Mouse (Mus musculus): ENCODE measurements around the gene Arsb.

Gene Arsb

DNA sequence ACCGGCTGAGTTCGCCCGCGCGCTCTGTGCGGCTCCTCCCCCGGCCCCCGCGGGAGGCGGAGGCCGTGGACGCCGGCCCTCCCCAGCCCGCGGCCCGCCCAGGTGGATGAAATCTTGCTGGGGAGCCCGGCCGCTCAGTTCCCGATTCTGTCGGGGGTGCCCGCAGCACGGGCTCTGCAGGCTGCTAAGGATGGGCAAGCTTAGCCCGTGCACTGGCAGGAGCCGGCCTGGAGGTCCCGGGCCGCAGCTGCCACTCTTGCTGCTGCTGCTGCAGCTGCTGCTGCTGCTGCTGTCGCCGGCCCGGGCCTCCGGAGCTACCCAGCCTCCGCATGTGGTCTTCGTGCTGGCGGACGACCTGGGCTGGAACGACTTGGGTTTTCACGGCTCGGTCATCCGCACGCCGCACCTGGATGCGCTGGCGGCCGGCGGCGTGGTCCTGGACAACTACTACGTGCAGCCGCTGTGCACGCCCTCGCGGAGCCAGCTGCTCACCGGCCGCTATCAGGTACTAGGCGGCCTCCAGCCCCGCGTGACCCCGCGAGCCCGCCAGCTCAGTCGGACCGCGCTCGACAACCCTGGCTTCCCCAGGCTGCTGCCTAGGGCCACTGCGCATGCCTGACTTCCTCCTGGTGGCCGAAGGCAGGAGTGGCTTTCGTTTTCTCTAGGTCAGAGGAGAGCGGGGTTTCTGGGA, at the start of gene Arsb:
Gene Arsb, plus strand, starts transcription at position 43 of the 691 bp plus-strand sequence.
- DNase-seq (ENCODE audit: extremely low read depth, low read depth) = peak; percentile 26

DNA sequence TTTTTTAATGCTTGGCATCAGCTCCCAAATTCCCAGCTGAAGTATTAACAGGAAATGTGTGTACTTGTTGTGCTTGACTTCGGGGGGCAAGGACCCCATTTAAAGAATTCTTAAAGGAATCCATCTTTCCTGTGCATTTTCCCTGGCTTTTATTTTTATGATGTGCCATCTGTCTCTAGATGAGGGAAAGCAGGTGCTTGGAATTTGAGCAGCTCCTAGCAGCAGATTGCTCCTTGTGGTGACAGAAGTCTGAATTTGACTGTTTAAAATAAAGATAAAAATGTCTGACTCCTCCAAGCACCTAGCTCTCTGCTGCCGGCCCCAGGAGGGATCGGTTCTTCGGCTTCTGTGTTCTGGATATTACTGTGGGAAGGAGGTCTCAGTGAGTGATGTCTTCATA, 49.5 kb upstream of the Arsb start:
- no peak for DNase-seq (ENCODE audit: extremely low read depth, low read depth)

DNA sequence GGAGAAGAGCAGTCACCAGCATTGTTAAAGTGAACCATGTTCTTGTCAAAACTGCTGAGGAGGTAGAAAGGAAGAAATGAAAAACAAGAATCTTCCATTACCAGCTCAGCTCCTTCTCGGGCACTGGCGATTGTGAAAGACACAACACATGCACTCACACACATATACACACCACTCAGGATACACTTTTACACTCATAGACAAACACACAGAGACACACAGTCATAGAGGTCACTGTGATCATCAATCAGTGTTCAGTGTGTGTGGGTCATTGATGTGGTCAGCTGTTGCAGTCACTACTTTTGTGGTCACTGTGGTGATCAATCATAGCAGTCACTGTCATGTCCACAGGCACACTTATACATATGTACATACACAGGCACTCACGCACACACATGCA, 48.0 kb upstream of the Arsb start:
- no peak for DNase-seq (ENCODE audit: extremely low read depth, low read depth)

DNA sequence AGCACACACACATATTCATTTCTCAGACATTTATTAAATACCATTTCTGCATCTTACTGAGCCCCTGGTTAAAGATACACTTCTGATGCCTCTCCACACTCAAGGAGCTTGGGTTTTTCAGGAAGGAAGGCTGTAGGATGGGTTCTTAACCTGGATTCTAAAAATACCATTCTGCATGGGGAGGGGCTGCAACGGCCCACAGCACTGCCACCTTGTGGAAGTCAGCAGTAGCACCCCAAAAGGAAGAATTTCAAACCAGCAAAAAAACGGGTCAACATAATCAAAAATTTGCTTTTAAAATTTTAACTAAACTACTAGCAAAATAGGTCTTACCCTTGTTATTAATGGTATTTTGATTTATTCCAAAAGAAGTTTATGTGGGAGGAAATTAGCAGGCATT, 47.2 kb upstream of the Arsb start:
- DNase-seq (ENCODE audit: extremely low read depth, low read depth) = no peak

DNA sequence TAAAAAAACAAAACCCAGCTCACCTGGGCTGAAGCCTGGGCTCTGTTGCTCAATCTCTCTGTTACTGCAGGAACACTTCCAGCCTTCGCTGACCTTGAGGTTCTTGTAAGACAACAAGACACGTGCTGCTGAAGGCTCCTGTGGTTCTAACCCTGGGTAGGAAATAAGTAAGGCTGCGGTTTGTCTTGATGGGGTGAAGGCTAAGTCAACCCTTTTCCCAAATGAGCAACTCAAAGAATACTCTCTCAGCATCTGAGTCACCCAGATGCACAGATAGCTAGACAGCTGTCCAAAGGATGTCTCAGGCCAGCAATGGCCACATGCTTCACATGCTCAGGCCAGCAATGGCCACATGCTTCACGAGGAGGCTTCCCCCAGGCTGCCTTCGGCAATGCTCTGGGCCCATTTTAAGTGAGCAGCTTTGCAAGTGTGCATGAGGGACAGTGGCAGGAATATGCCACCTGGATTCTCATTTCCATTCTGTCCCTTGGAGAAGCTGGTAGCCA, 36.2 kb upstream of the Arsb start:
- no peak for DNase-seq (ENCODE audit: extremely low read depth, low read depth)

DNA sequence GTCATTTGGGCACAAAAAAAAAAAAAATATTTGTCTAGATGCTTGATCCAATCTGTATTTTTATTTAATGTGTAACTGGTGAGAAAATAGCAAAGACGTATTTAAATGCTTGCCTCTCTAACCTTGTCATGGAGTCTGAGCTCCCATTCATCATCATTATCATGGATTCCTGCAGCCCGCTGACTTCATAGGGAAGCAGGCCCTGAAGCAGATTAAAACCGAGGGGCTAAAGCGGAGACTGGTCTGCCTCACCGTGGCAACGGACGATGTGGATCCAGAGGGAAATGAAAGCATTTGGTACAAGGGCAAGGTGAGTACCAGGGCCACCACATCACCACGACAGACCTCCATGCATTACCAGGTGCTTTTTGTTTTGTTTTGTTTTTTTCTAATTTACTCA, 27.3 kb upstream of the Arsb start:
- DNase-seq (ENCODE audit: extremely low read depth, low read depth) = no peak

DNA sequence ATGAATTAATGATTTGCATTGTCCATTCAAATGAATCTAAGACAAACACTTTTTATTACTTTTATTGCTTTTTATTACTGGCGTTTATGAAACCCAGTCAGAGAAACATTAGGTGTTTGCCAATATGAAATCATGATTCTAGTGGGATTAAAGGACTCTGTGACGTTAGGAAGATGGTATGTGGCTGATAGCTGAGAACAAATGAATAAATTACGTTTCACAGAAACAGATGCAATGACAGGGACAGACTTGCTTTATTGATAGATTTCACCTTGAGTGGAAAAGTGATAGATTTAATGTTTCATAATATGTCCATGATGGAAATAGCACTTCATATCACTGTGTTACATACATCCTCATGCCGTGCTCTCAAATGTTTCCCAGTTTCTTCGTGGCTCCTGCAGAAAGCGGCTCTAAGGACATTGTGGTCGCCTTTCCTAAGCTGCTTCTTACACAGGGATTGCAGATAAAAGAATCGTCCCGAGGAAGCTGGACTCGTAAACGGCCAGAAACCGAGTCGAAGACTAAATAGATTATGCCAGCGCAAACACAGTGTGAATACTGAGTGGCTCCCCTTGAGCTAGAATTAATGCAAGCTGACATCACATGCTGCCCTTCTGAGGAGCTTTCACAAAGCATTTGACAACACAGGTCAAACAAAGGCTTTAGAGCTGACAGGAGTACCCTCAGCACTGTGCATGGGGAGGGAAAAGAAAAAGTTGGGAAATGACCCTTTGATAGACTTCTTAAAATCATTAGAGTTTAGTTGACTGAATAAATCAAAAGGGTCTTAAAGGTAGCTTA, 18.6 kb upstream of the Arsb start:
- DNase-seq (ENCODE audit: extremely low read depth, low read depth) = no peak

DNA sequence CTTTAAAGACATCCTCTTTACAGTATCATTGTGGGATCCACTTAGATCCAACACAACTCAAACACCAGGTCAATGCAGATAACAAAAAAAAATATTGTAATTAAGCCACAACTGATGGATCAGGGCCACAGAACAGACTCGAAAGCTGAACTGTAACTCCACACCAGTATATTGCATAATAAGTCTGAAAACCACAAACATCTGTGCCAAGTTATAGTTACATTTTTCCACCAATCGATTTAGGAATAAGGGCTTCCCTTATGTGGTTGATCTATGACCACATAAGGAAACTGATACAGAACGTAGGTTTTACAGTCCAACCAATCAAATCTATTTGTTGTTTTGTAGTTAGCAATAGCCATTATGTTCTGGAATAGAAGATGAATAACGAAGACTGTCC, 16.3 kb upstream of the Arsb start:
- no peak for DNase-seq (ENCODE audit: extremely low read depth, low read depth)

DNA sequence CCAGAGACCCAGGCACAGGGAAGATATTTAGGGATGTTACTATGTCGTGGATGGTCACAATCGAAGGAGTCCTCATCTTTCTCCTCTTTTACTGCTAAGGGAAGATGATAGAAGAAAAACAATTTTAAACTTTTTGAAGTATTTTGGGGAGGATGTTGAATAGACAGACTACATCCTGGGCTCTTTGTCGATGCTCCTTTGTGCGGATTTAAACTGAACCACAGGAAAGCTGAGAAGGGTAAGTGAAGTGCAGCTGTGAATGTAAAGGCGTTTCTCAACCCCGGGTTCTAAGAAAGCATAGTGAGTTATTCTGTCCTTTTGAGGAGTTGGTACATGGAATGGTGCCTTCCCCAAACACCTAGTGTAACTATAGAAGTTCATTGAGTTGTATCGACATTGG, 14.8 kb upstream of the Arsb start:
- no peak for DNase-seq (ENCODE audit: extremely low read depth, low read depth)

DNA sequence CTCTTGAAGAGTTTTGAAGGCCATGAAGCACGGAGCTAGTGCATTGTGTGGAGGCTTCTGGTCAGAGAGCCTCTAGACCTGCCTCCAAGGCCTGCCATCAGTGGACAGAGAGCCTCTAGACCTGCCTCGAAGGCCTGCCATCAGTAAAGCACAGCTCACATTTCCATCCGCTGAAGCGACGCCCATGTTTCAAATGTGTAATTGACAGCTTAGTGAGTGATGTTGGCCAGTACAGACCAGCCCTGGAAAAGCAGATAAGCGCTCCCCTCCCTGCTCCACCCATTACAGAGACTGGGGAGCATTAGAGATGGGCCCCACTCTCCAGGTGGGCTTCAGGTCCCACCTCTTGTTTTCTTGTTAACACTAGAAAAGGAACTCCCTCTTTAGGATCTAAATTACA, 13.9 kb upstream of the Arsb start:
- DNase-seq (ENCODE audit: extremely low read depth, low read depth) = no peak

DNA sequence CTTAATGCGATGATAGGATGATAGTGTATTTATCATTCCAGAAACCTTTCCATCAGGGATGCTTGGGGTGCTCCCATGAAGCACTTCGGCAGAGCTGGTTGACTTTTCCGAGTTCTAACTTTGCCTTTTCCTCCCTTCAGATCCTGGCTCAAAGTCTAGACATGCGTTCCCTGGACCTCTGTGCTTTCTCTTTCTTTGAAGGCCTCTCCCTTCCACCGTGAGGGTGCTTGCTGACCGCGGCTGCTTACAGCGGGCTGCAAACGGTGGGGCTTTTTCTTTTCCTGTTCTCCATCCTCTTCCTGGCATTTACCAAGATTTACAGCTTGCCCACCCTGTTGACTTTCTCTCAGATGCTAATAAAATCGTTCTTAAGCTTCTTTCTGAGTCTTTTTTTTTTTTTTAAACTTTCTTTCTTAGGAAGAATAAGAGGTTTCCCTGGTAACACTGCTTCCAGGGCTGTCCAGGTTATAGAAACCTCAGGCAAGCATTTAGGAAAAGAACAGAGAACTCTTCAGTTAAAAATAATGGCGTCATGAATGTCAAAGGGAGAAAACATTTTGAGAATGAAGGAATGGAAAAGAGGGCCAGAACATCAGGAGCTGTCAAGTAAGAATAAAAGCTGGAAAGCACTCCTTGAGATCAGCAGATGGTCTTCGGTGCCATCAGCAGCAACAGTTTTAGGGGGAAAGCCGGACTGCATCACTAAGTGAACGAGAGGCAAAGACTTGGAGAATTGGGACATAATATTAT, 13.1 kb upstream of the Arsb start:
- DNase-seq (ENCODE audit: extremely low read depth, low read depth) = no peak

DNA sequence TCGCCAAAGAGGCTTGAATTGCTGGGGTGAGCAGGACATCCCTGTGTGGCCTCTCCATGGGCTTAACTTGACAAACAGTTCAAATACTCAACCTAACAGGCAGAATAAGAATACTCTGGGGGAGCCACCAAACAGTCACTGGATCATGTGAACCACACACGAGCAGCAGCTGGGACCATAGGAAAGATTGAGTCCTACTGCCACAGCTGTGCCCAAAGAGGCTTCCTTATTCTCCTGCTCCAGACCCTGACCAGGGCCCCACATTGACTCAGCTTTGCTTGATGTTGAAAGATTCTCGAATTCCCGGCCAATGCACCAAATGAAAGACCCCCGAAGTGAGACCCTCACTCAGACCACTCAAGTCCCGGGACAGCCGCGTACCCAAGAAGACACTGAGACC, 9.6 kb upstream of the Arsb start:
- no peak for DNase-seq (ENCODE audit: extremely low read depth, low read depth)

DNA sequence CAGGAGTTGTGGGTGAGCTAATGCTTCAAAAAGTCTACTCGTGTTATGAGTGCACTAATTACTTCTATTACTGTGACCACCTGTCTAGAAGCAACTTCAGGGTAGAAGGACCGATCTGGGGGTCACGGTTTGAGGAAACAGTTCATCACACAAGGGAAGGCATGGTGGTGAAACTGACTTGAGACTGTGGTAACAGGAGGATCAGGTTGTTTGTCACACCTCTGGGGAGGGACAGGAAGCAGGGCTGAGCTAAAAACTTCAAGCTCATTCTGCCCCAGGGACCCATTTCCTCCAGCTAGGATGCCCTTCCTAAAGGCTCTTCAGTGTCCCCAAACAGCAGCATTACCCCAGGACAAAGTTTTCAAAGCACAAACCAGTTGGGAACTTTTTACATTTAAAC, 8.6 kb upstream of the Arsb start:
- no peak for DNase-seq (ENCODE audit: extremely low read depth, low read depth)

DNA sequence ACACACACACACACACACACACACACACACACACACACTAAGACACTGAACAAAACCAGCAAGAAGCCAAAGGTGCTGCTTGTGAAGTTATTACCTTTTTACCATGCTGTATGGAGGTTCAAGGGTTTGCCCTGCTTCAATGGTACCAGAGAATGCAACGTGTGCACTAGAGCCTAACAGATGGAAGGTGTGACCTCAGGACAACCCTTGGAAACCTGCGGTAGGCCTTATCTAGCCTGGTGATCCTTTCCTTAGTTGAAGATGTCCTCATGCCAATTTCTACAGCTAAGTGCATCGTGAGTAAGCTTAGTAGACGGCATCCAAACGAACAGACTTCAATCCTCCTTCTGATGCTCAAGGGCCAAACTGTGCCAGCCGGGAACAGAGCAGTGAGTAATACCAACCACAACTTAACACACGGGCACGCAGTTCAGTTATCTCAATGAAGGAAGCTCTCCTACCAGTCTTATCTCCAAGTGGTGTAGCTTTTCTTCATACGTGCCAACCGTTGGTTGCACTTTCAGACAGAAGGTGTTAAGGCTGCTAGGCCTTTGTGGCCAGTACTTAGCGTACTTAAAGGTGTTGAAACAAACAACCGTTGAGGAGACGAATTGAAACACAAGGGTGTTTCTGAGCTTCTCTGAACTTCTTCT, 7.0 kb upstream of the Arsb start:
- DNase-seq (ENCODE audit: extremely low read depth, low read depth) = no peak

DNA sequence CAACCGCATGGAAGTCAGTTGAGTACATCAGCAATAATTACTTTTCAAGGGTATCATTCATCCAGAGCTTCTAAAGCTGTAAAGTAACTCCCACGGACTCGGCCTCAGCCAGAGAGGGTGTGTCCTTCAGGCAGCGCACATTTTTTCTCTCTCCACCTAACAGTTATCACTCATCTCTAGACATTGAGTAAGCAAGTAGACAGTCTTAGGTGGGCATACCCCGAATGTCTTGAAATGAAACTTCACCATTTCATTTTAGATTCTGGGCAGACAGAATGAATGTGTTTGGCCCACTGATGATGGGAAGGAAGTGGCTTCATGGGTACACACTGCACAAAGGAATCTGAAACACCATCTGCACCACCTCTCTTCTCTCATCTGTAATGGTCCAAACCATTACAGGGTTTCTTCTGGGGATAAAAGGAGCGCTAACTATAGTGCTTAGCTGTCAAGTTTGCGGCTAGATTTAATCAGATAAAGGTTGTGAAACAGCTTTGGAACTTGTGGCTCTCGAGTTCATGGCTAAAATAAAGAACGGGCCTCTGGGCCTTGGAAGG, 321 bp upstream of the Arsb start:
- peak; percentile 12 for DNase-seq (ENCODE audit: extremely low read depth, low read depth)

DNA sequence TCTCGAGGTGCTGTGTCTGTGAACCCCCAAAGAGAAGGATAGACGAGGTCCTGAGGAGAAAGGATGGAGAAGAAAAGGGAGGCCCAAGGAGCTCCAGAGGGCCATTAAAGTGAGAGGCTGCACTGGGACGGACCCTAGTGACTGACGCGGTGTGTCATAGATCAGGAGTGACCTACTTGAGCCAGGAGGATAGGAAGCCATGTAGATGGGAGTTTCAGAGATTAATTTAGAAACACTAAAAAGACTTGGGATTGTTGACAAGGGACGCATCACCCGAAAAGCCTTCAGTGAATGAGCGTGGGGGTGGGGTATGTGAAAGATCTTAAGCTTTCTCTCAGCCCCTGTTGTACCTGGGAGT, 828 bp downstream of the Arsb start:
- no peak for DNase-seq (ENCODE audit: extremely low read depth, low read depth)

DNA sequence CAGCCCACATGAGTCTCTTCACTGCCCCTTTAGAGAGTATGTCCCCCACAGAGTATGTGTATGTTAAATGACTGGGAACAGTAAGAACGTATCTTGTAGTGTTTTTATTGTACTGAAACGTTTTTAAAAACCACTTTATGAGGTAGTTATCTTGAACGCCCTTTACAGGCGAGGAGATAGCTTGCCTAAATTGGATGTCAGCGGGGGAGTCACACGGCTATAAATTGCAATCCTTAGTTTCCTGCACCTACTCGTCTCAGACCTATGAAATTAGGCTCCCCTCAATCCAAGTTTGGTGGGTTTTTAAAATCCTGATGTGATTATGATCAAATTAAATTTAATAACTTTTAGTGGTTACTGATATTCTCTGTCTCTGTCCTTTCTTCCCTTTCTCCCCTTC, 1.4 kb downstream of the Arsb start:
- DNase-seq (ENCODE audit: extremely low read depth, low read depth) = no peak

DNA sequence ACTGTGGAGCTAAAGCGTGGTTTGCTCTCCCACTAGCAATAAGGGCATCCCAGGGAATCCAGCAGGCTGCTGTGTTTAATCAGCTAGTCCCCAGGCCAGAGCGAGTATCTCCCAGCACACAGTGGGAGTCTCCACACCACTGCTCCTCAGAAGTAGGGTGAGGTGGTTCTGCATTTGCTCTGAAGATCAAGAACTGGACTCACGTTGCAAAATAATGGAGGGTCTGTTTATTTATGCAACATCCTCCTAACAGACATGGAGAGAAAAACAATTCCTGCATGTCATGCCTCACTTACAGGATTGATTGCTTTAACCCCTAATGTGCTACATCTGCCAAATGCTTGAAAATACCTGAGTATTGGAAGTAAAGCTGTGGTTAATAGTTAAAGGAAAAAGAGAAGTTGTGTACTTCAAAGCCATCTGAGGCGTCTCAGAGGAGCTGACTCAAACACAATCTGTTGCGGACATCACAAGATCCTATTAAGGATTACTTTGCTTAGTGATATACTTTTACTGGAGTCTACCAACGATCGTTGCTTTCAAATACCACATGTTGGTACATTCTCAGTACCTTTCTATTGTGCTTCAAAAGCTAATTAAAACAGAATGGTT, 2.4 kb downstream of the Arsb start:
- DNase-seq (ENCODE audit: extremely low read depth, low read depth) = no peak

DNA sequence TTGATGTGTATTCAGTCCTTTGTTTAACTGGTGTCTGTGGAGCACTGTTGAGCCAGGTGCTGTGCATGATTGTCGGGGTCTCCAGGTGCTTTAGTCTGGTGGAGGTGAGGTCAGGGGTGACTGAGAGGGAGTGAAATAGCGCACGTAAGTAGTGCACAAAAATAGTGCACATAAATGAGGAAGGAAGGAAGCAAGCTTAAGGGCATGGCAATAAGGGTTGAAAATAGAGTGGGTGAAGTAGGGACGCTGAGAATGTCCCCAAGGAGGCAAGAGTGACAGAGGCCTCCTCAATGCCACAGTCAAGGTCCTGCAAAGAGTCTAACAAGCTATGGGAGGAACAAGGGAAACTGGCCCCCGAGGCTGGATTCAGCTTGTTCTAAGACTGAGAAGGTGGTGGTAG, 11.4 kb downstream of the Arsb start:
- DNase-seq (ENCODE audit: extremely low read depth, low read depth) = no peak

DNA sequence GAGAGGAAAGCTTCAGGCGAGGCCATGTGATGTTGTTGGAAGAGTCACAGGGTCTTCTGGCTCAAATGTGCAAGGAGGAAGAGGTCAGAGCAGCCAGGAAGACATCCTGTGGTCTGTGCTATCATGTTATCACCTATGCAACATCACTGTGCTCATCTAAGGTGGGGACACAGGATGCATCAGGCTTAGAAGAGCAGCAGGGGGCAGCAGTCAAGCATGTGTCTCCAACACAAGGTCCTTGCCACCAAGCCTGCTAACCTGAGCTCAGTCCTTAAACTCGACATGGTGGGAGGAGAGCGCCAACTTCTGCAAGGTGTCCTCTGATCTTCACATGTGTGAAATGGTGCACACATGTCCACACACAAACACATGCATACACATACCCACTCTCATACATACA, 13.9 kb downstream of the Arsb start:
- DNase-seq (ENCODE audit: extremely low read depth, low read depth) = no peak

DNA sequence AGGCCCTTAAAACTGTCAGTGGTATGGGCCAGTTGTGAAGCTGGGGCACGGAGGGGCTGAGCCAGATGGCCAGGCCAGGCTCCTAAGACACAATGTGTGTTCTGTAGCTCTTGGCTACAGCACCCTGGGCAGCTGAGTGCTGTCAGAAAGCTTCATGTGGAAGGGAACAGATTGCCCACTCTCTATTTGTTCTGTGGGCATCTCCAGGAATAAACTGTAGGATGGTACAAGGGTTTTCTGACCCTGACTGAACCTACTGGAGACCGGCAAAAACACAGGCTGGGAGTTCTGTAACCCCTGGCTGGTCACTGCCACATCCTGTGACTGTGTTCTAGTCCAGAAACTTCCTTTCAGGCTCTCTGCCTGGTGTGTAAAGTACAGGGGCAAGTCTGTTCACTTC, 14.6 kb downstream of the Arsb start:
- no peak for DNase-seq (ENCODE audit: extremely low read depth, low read depth)
